Mouse (Mus musculus) thymus, adult 2 months (tissue): ENCODE measurements around the gene Bet1l. TPM values are rescaled to one million over a fixed set of nuclear protein-coding genes. Genes with fewer than 3 reads are reported as not detected.

Source experiments
- DNase-seq: peaks from one replicate; pipeline ENCODE4 v3.0.0; 2021
- H3K27ac ChIP-seq: fragments of 200-500 bp; 2 replicates; pipeline ENCODE4 v1.5.1; 2012; ENCODE audit warnings: low read length, control low read depth; ENCODE audit not compliant: control insufficient read depth, insufficient read depth
- H3K27me3 ChIP-seq: fragments of 200-500 bp; 2 replicates; pipeline ENCODE4 v1.6.1; 2012; ENCODE audit warnings: mild to moderate bottlenecking, low read length, moderate library complexity, mixed read lengths; ENCODE audit not compliant: control insufficient read depth, insufficient read depth
- H3K36me3 ChIP-seq: fragments of 200-500 bp; 2 replicates; pipeline ENCODE4 v1.6.1; 2012; ENCODE audit warnings: mild to moderate bottlenecking, low read length, moderate library complexity; ENCODE audit not compliant: control insufficient read depth, insufficient read depth
- H3K4me1 ChIP-seq: fragments of 200-500 bp; replicated peaks from 2 replicates; pipeline ENCODE4 v1.6.1; 2012; ENCODE audit warnings: low read length; ENCODE audit not compliant: control insufficient read depth, insufficient read depth
- H3K4me3 ChIP-seq: fragments of 200-500 bp; 2 replicates; pipeline ENCODE4 v1.5.1; 2012; ENCODE audit warnings: mild to moderate bottlenecking, low read length, control low read depth, moderate library complexity; ENCODE audit not compliant: control insufficient read depth, insufficient read depth
- CTCF ChIP-seq: fragments of 200-500 bp; IDR thresholded peaks from 2 replicates; pipeline ENCODE4 v1.5.1; 2012; ENCODE audit warnings: mild to moderate bottlenecking, control low read depth, low read length, moderate library complexity, borderline replicate concordance; ENCODE audit not compliant: control insufficient read depth, poor library complexity, insufficient read depth; ENCODE audit errors: extremely low read depth
- POLR2A ChIP-seq: fragments of 200-500 bp; IDR thresholded peaks from 2 replicates; pipeline ENCODE4 v1.6.1; 2012; ENCODE audit warnings: mild to moderate bottlenecking, low read length, control low read depth, moderate library complexity; ENCODE audit not compliant: control insufficient read depth, poor library complexity, insufficient read depth; ENCODE audit errors: extremely low read depth
- WGBS: fragments of 180-500 bp; shearing (Covaris S2); methylation state at CpG from one replicate; pipeline ENCODE4 v1.1.7; 2018; 5-methylcytosine and 5-hydroxymethylcytosine counted together
- polyA plus RNA-seq: library from polyadenylated mRNA; depleted of rRNA; stranded (reverse); fragments of >200 nt; gene quantifications from 2 replicates; pipeline ENCODE4 v1.2.3, GENCODE M21; 2012

The Bet1l gene
- polyA plus RNA-seq, 1 experiment: 31.8 TPM

DNA sequence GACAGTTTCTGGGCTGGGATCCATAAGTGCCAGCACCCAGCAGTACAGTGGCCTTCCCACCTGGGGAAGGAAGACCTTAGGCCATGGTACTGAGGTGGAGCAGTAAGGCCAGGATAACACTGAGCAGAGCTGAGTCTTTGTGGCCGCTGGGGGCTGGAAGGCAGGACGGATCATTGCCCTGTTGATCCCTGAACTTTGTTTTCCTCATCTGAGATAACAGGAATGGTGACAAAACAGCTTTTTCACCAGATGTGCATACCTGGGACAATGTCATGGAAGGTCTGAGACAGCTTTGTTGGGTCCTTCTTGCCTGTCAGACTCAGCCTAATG lies 21.7 kb downstream of the Bet1l start:
- H3K4me3 ChIP-seq: no peak overlapping the region
- WGBS: 90% methylated on average over 2 of the region's 2 CpGs
- no peak for DNase-seq
- H3K4me1 ChIP-seq: no peaks in the 10 kb centered on the region
- H3K27me3 ChIP-seq: no peaks in the 10 kb centered on the region
- no peak for TF ChIP-seq POLR2A
- TF ChIP-seq CTCF: no peak
- no peaks in the 10 kb centered on the region for H3K36me3 ChIP-seq
- H3K27ac ChIP-seq: no peak overlapping the region

DNA sequence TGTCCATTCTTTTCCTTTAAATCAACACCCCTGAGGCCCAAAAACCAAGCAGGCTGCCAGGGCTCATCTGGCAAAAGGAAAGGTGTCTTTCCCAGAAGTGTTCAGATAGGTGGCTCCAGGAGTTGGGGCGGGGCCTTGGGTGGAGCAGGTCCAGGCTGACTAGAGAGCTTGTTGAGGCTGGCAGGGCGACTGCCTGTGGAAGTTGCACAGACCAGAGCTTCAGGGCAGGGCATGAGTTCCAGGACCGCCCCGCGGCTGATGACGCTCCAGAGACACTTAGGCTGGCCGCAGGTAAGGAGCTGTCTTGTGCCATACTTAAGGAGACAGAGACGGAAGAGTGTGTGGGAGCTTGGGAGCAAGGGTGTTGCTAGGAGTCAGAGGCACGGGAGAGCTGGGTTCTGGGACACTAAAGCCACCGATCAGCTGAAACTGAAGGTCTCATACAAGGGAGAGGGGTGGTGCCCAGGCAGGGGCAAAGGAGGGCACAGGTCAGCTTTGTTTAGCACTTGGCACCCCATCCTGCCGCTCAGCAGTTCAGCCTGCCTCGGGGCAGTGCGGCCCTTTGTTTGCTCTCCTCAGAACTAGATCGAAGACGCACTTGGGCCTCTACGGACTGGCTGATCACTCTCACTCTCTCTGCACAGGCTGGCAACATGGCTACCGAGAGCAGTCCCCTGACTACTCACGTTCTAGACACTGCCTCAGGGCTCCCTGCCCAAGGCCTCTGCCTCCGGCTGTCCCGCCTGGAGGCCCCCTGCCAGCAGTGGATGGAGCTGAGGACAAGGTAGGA lies 22.2 kb downstream of the Bet1l start, which contains the start of gene Urah:
TSS of gene Urah (plus strand) at position 51 of the 790 bp plus-strand sequence.
- DNase-seq: no peak
- TF ChIP-seq POLR2A (no peak), CTCF (no peak)
- no peak within 1 kb of the TSS for H3K27ac ChIP-seq
- H3K4me1 ChIP-seq: no peaks in the 10 kb centered on the region
- no peaks in the 10 kb centered on the region for H3K27me3 ChIP-seq
- no peak within 1 kb of the TSS for H3K4me3 ChIP-seq
- 86% methylated on average over 20 of the region's 20 CpGs for whole genome bisulfite sequencing
- H3K36me3 ChIP-seq: no peaks in the 10 kb centered on the region

DNA sequence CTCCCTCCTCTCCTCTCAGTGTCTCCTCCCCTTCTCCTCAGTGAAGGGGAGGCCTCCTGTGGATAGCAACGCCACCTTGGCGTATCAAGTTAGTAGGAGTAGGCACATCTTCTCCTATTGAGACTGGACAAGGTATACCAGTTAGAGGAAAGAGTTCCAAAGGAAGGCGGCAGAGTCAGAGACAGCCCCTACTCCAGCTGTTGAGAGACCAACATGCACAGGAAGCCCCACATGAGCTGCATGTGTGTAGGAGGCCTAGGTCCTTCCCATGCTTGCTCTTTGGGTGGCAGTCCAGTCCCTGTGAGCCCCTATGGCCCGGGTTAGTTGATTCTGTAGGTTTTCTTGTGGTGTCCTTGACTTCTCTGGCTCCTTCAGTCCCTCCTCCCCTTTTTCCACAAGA lies 24.0 kb downstream of the Bet1l start:
- WGBS: 89% methylated on average over 4 of the region's 4 CpGs
- TF ChIP-seq POLR2A (no peak), CTCF (no peak)
- no peaks in the 10 kb centered on the region for H3K27me3 ChIP-seq

DNA sequence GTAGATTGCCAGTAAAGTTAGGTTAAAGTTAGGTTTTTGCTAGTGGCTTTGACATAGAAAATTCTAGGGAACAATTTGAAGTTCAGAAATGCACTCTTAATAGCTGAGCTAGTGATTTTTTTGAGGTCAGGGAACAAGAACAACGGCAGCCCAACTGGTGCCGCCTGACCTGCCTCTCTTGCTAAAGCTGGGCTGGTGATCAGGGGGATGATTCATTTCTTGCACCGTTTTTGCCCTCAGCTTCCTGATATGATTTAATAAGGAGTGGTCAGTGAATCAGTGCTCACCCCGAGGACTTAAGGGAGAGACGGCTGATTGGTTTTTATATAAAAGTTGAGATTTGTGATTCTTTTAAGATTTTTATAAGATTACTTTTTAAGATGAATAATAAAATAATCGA lies 25.9 kb downstream of the Bet1l start:
- Histone ChIP-seq H3K36me3 (no peaks in the 10 kb centered on the region), H3K27ac (no peak overlapping the region), H3K4me1 (no peaks in the 10 kb centered on the region), H3K27me3 (no peaks in the 10 kb centered on the region), H3K4me3 (no peak overlapping the region)
- TF ChIP-seq CTCF (no peak), POLR2A (no peak)
- 68% methylated on average over 6 of the region's 6 CpGs for WGBS
- no peak for DNase-seq

More for the DNA sequence above, 24.0 kb downstream of the Bet1l start:
- Histone ChIP-seq H3K36me3 (no peaks in the 10 kb centered on the region), H3K27ac (no peak overlapping the region), H3K4me3 (no peak overlapping the region), H3K4me1 (no peaks in the 10 kb centered on the region)
- no peak for DNase-seq

DNA sequence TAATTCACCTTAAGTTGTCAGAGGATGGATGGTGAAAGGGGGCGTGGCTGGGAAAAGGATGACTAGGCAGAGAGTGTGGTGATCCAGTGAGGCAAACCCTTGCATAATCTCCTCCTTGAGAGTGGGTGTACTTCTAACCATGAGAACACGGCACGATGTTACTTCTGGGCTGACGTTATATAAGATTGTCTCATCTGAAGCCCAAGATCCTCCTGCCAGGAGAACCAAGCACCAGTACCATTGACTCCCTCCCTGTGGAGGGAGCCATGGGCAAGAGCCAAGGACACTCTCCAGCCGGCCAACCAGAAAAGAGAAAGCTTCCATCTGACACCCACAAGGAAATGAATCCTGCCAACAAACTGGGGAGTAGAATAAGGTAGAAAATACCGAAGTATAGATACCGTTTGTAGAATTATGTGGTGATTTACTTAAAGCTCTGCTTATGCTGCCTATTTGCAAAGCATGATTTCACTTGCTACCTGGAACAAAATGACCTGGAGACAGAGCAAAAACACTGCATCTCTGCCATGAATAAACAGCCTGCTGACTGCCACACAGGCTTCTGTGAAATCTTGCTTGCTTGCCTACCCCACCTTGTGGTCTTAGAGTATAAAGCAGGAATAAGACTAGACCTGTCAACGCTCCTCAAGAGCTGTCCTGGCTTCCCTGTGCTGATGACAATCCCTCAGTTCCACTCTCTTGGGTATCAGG lies 29.1 kb downstream of the Bet1l start:
- no peaks in the 10 kb centered on the region for H3K36me3 ChIP-seq
- H3K4me3 ChIP-seq: no peak overlapping the region
- TF ChIP-seq CTCF: no peak
- no peak for TF ChIP-seq POLR2A
- no peak overlapping the region for H3K27ac ChIP-seq
- no peaks in the 10 kb centered on the region for H3K27me3 ChIP-seq
- H3K4me1 ChIP-seq: no peaks in the 10 kb centered on the region
- WGBS: 26% methylated on average over 8 of the region's 8 CpGs
- DNase-seq: no peak

DNA sequence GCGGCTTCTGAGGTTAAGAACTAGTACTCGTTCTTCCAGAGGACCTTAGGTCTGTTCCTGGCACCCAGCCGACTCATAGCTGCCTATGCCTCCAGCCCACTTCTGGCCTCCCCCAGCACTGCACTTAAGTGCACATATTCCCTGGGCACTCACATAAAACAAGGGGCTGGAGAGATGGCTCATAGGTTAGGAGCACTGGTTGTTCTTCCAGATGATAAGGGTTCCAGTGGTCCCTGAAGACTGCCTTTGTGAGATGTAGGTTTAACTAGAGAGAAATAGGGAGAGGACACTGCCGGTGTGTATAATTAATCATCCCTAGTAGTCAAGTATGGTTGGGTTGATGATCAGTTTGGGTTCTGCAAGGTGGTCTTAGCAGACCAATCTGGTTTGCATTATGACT lies 34.6 kb downstream of the Bet1l start:
- Histone ChIP-seq H3K4me3 (no peak overlapping the region), H3K27me3 (no peaks in the 10 kb centered on the region; the same call in 1 of the 2 replicates), H3K27ac (no peak overlapping the region), H3K4me1 (no peaks in the 10 kb centered on the region; the same call in 1 of the 2 replicates), H3K36me3 (no peaks in the 10 kb centered on the region)
- TF ChIP-seq POLR2A: no peak
- no peak for TF ChIP-seq CTCF
- 95% methylated on average over 4 of the region's 4 CpGs for WGBS
- DNase-seq: no peak
